Mouse (Mus musculus) adrenal gland, adult (tissue): ENCODE results near the gene Farsa.

Experiments used
- DNase-seq, 2 experiments: peaks; one replicate each; pipeline ENCODE4 v3.0.0; 2022 to 2023; ENCODE audit warnings: low spot score in 1 of 2; ENCODE audit not compliant: inconsistent age in 2 of 2

Farsa gene

DNA sequence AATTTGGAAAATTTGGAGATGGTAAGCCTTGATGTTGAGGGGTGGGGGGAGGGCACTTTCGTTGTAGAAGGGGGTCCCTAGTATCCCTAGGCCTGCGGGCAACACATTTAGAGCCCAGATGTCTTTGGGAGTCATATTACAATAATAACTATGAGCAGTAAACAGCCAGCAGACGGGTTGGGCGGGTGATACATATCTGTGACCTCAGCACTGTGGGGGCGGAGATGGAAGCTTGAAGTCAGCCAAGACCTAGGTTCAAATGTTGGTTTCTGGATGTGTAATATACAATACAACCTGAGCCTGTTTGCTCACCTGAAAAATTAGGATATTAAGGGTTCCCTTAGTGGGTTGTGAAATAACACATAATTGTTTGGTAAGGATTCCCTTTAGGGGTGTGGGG lies 53.2 kb downstream of the Farsa start:
- no peak for DNase-seq

DNA sequence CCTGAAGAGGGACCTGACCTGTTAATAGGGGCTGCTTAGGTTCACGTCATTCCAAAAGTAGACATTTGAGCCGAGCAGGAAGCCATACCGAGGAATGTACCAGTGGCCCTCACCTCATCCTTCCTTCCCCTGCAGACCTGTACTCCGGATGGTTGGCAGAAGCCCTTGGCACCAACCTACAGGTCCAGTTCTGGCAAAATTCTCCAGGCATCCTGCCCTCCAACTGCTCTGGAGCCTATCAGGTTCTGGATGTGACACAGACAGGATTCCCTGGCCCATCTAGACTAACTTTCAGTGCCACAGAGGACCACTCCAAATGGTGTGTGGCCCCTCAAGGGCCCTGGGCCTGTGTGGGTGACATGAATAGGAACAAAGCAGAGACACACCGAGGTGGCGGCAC lies 53.8 kb downstream of the Farsa start:
- no peak for DNase-seq

DNA sequence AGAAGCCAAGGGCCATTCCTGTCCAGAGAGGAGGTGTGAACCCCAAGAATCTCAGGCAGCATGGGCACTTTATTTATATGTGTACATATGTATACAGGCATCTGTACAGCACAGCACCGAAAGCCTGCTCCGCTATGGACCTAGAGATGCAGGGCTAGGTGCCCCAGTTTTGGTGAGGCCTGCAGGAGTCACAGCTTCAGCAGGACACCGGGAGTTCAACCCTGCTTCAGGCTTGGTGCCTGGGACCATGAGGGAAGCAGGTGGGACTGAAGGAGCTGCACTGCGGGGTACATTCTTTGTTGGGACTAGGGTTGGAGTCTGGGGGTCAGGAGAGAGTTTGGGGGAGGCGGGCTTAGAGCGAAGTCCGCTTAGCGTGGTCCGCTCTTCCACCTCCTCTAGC lies 55.1 kb downstream of the Farsa start:
- no peak for DNase-seq

DNA sequence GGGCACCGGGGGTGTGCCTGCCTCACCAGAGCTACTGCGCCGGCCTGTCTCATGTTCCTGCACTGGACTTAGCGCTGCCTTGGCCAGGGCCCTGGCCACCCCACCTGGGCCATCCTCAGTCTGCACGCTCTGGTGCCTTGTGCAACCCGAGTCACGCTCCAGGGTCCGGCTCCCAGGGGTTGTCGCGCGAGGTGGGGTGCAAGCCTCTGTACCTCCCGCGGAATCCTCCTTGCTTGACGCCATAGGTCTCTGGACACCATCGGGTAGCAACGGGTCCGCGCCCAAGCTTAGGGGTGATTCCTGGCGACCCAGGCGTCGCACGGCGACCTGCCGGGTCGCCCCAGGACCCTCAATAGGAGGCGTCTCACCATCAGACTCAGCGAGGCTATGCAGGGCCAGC lies 55.6 kb downstream of the Farsa start:
- DNase-seq = peak in 1 of 2 experiments; percentile 42

DNA sequence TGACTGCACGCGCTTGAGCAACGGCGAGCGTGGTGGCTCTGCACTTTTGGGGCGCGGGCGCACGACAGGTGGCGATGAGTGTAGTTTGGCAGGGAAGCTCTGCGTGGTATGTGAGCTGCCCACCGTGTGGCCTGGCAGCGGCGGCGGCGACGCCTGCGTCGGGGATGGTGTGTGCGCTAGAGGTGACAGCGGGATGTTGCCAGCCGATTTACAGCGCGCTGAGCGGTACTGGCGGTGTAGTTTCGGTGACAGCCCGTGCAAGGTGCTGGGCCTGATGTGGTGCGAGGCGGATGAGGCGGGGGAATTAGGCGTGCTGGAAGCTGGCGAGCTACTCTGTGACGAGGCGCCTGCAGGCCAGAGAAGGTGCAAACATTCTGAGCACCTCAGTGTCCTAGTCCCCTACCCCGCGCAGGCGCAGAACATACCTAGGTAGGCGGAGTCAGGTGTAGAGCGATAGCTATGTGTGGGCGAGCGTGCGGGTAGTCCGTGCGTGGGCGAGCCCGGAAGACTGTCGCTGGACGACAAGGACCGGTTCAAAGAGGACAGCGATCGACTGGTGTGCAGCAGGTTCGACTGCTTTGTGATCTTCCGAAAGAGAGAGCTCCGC lies 56.2 kb downstream of the Farsa start:
- peak; percentile 77 to 88 for DNase-seq

DNA sequence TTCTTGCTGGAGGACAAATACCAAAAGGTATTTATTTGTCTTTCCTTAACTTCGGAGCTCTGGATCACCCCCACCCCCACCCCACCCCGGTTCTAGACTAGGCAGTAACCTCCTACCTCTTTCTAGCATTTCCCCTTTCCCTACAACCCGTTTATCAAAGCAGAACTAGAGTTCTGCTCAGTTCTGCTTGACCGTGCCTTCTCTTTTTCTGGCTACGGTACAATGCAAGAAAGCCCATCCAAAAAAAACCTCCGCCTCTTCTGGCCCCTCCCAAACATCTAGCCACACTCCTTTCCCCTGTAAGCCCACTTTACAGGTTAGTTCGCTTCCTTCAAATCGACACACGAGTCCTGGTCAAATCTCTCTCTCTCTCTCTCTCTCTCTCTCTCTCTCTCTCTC lies 56.7 kb downstream of the Farsa start:
- no peak for DNase-seq

DNA sequence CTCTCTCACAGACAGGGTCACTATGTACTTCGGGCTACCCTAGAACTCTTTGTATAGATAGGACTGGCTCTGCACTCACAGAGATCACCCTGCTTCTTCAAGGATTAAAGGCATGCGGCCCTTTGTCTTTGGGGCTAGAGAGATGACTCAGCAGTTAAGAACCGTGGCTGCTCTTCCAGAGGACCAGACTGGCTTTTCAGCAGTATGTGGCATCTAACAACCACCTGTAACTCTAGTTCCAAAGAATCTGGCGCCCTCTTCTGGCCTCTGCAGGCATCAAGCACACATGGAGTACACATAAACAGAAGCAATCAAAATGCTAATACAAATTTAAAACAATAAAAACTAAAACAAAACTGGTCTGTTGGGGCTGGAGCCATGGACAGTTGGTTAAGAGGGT lies 57.2 kb downstream of the Farsa start:
- DNase-seq = peak in 1 of 2 experiments; percentile 49

DNA sequence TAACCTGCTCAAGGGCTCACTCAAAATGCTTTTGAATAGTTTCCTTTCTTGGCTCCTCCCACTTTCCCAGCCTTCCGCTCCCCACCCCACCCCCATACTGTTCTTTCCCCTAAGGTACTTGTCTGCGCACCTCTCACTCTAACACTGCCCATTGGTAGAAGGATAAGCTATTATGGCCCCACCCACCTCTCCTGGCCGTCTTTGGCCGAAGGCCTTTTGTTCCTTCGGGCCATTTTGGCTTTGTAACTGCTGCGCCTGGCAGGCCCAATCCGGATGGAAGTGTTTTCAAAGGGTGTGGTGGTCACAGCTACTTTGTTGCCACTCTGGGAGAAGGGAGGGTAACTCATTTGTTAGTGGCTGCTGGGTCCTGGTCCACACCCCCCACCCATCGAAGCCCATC lies 58.5 kb downstream of the Farsa start:
- no peak for DNase-seq

DNA sequence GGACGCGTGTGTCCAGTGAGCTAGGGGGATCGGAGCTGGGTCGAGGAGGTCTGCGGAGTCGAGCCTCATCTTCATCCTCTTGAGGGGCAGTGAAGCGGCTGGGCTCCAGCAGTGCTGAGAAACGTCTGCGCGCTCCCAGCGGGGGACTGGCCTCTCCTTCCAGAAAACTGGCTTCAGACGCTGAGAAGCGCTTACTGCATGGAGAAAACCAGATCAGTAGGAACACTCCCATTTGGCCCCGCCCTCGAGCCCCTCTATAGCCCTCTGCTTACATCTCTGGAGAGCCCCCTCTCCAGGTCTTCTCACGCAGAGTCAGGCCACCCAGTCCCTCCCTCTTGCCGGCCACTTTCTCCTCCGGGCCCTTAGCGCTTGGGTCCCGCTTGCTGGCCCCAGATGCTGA lies 61.0 kb downstream of the Farsa start:
- no peak for DNase-seq

DNA sequence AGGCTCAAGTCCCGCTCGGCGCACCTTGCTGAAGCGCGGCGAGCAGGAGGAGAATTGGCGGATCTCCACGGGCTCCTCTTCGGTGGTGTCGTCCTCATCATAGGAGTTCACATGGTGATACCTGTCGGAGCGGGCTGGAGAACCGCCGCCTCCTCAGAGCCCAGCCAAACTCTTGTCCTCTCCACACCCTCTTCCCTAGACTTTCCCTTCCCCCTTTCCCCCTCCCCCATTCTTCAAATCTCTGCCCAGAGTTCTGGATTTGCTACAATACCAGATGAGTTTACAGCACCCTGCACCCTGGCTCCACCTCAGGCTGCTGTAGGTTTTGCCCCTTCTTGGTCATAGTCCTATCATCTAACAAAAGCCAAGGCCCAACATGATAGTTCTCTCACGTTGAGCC lies 61.9 kb downstream of the Farsa start:
- DNase-seq = no peak
